Mouse (Mus musculus) CH12.LX (cell line): ENCODE measurements around the gene E030018B13Rik. TPM values are rescaled to one million over a fixed set of nuclear protein-coding genes. Genes with fewer than 3 reads are reported as not detected.

Experiments used
- DNase-seq: peaks from one replicate; pipeline ENCODE4 v3.0.0-alpha.2; 2013; ENCODE audit errors: extremely low read depth
- H3K27ac ChIP-seq: 2 replicates; pipeline ENCODE4 v1.5.1; 2012; ENCODE audit warnings: low read depth, mild to moderate bottlenecking, control low read depth, moderate library complexity; ENCODE audit not compliant: insufficient read depth
- H3K27me3 ChIP-seq: replicated peaks from 2 replicates; pipeline ENCODE3; 2012; ENCODE audit warnings: inconsistent platforms
- H3K36me3 ChIP-seq, 2 experiments: replicated peaks in 1 of 2; 2 replicates each; pipeline versions ENCODE3 to v1.6.1; 2012; ENCODE audit warnings: inconsistent platforms in 1 of 2, low read length in 1 of 2, mild to moderate bottlenecking in 1 of 2, mixed read lengths in 1 of 2, moderate library complexity in 1 of 2; ENCODE audit not compliant: control insufficient read depth in 1 of 2, insufficient read depth in 1 of 2
- H3K4me1 ChIP-seq, 2 experiments: 2 replicates each; pipeline ENCODE4 v1.6.1; 2012; ENCODE audit warnings: inconsistent platforms in 1 of 2, moderate library complexity in 1 of 2; ENCODE audit not compliant: insufficient read depth in 2 of 2, control insufficient read depth in 1 of 2
- H3K4me2 ChIP-seq: 2 replicates; pipeline ENCODE4 v1.6.1; 2012; ENCODE audit warnings: low read depth, mild to moderate bottlenecking, control low read depth; ENCODE audit not compliant: poor library complexity, insufficient read depth, severe bottlenecking
- H3K4me3 ChIP-seq, 3 experiments: fragments of 150-350 bp in 1 of 3; sonication (generic) in 1 of 3; replicated peaks in 1 of 3; 2 replicates each; pipeline versions ENCODE3 to v1.5.1; 2011 to 2012; ENCODE audit warnings: low read depth in 2 of 3, low read length in 2 of 3, mild to moderate bottlenecking in 2 of 3, moderate library complexity in 2 of 3, control low read depth in 1 of 3, improper control_type of control experiment in 1 of 3, inconsistent platforms in 1 of 3, mixed read lengths in 1 of 3; ENCODE audit not compliant: poor library complexity in 1 of 3
- H3K79me2 ChIP-seq: replicated peaks from 2 replicates; pipeline ENCODE4 v1.6.1; 2012; ENCODE audit warnings: mild to moderate bottlenecking, moderate library complexity; ENCODE audit not compliant: control insufficient read depth, poor library complexity, insufficient read depth, severe bottlenecking; ENCODE audit errors: extremely low read depth
- H3K9ac ChIP-seq: 2 replicates; pipeline ENCODE4 v1.6.1; 2012; ENCODE audit warnings: low read depth, mild to moderate bottlenecking, control low read depth, moderate library complexity; ENCODE audit not compliant: insufficient read depth
- H3K9me3 ChIP-seq: replicated peaks from 2 replicates; pipeline ENCODE3; 2012; ENCODE audit warnings: low read length, inconsistent platforms, mixed read lengths
- BHLHE40 ChIP-seq: IDR thresholded peaks from 2 replicates; pipeline ENCODE4 v1.6.1; 2011; ENCODE audit warnings: mild to moderate bottlenecking, low read depth, low read length, improper control_type of control experiment
- CHD1 ChIP-seq: IDR thresholded peaks from 2 replicates; pipeline ENCODE4 v1.6.1; 2012; ENCODE audit warnings: low read depth, low read length, improper control_type of control experiment, inconsistent platforms
- CHD2 ChIP-seq: IDR thresholded peaks from 2 replicates; pipeline ENCODE4 v1.6.1; 2011; ENCODE audit warnings: low read length, improper control_type of control experiment
- CTCF ChIP-seq, 2 experiments: IDR thresholded peaks in 1 of 2; conservative IDR thresholded peaks in 1 of 2; 2 replicates each; pipeline ENCODE4 v1.5.1; 2011 to 2012; ENCODE audit warnings: low read depth in 2 of 2, low read length in 2 of 2, improper control_type of control experiment in 1 of 2, inconsistent platforms in 1 of 2, mild to moderate bottlenecking in 1 of 2, moderate library complexity in 1 of 2
- ELF1 ChIP-seq: IDR thresholded peaks from 2 replicates; pipeline ENCODE4 v1.6.1; 2014; ENCODE audit warnings: low read depth, mild to moderate bottlenecking, inconsistent platforms, low read length, improper control_type of control experiment
- EP300 ChIP-seq: IDR thresholded peaks from 2 replicates; pipeline ENCODE4 v1.6.1; 2011; ENCODE audit warnings: low read length, improper control_type of control experiment
- ETS1 ChIP-seq: conservative IDR thresholded peaks from 2 replicates; pipeline ENCODE4 v1.6.1; 2012; ENCODE audit warnings: low read depth, mild to moderate bottlenecking, inconsistent platforms, low read length, improper control_type of control experiment, moderate library complexity
- GABPA ChIP-seq: IDR thresholded peaks from 2 replicates; pipeline ENCODE4 v1.6.1; 2012; ENCODE audit warnings: low read depth, low read length, improper control_type of control experiment, inconsistent platforms; ENCODE audit not compliant: insufficient replicate concordance
- HCFC1 ChIP-seq: IDR thresholded peaks from 2 replicates; pipeline ENCODE4 v1.6.1; 2012; ENCODE audit warnings: low read depth, mild to moderate bottlenecking, inconsistent platforms, low read length, improper control_type of control experiment
- IRF4 ChIP-seq: IDR thresholded peaks from 2 replicates; pipeline ENCODE4 v1.6.1; 2014; ENCODE audit warnings: low read depth, mild to moderate bottlenecking, inconsistent platforms, low read length, improper control_type of control experiment
- JUN ChIP-seq: IDR thresholded peaks from 2 replicates; pipeline ENCODE4 v1.6.1; 2011; ENCODE audit warnings: low read depth, mild to moderate bottlenecking, low read length, improper control_type of control experiment, moderate library complexity; ENCODE audit not compliant: insufficient read depth
- JUND ChIP-seq: conservative IDR thresholded peaks from 2 replicates; pipeline ENCODE4 v1.6.1; 2011; ENCODE audit warnings: low read depth, low read length, improper control_type of control experiment
- KAT2A ChIP-seq: IDR thresholded peaks from 2 replicates; pipeline ENCODE4 v1.6.1; 2012; ENCODE audit warnings: low read length, improper control_type of control experiment, inconsistent platforms; ENCODE audit not compliant: insufficient replicate concordance
- MAX ChIP-seq: IDR thresholded peaks from 2 replicates; pipeline ENCODE4 v1.6.1; 2011; ENCODE audit warnings: low read length, improper control_type of control experiment
- MAZ ChIP-seq: IDR thresholded peaks from 2 replicates; pipeline ENCODE4 v1.6.1; 2012; ENCODE audit warnings: low read depth, mild to moderate bottlenecking, inconsistent platforms, low read length, improper control_type of control experiment, moderate library complexity
- MEF2A ChIP-seq: IDR thresholded peaks from 2 replicates; pipeline ENCODE4 v1.6.1; 2014; ENCODE audit warnings: low read depth, mild to moderate bottlenecking, inconsistent platforms, low read length, improper control_type of control experiment, borderline replicate concordance
- MXI1 ChIP-seq: IDR thresholded peaks from 2 replicates; pipeline ENCODE4 v1.6.1; 2011; ENCODE audit warnings: mild to moderate bottlenecking, low read depth, low read length, improper control_type of control experiment
- MYC ChIP-seq: IDR thresholded peaks from 2 replicates; pipeline ENCODE4 v1.6.1; 2011; ENCODE audit warnings: low read depth, mild to moderate bottlenecking, improper control_type of control experiment, low read length
- NRF1 ChIP-seq: IDR thresholded peaks from 2 replicates; pipeline ENCODE4 v1.6.1; 2014; ENCODE audit warnings: low read depth, mild to moderate bottlenecking, inconsistent platforms, low read length, improper control_type of control experiment, moderate library complexity
- PAX5 ChIP-seq: IDR thresholded peaks from 2 replicates; pipeline ENCODE4 v1.6.1; 2012; ENCODE audit warnings: low read length, inconsistent platforms, mixed read lengths
- POLR2A ChIP-seq: IDR thresholded peaks from 2 replicates; pipeline ENCODE4 v1.6.1; 2011; ENCODE audit warnings: low read depth, mild to moderate bottlenecking, improper control_type of control experiment, low read length
- POLR2AphosphoS2 ChIP-seq: IDR thresholded peaks from 2 replicates; pipeline ENCODE4 v1.6.1; 2011; ENCODE audit warnings: low read depth, low read length, improper control_type of control experiment
- RAD21 ChIP-seq: IDR thresholded peaks from 2 replicates; pipeline ENCODE4 v1.6.1; 2011; ENCODE audit warnings: low read depth, mild to moderate bottlenecking, low read length, improper control_type of control experiment, moderate library complexity
- RCOR1 ChIP-seq: conservative IDR thresholded peaks from 2 replicates; pipeline ENCODE4 v1.6.1; 2012; ENCODE audit warnings: low read depth, mild to moderate bottlenecking, inconsistent platforms, low read length, improper control_type of control experiment
- SIN3A ChIP-seq: IDR thresholded peaks from 2 replicates; pipeline ENCODE4 v1.6.1; 2012; ENCODE audit warnings: low read length, improper control_type of control experiment, inconsistent platforms
- SMC3 ChIP-seq: IDR thresholded peaks from 2 replicates; pipeline ENCODE4 v1.6.1; 2011; ENCODE audit warnings: low read depth, low read length, improper control_type of control experiment
- TBP ChIP-seq: conservative IDR thresholded peaks from 2 replicates; pipeline ENCODE4 v1.6.1; 2011; ENCODE audit warnings: low read depth, low read length, improper control_type of control experiment
- TCF12 ChIP-seq: IDR thresholded peaks from 2 replicates; pipeline ENCODE4 v1.6.1; 2014; ENCODE audit warnings: low read depth, mild to moderate bottlenecking, inconsistent platforms, low read length, improper control_type of control experiment
- USF1 ChIP-seq: IDR thresholded peaks from 2 replicates; pipeline ENCODE4 v1.6.1; 2014; ENCODE audit warnings: low read depth, mild to moderate bottlenecking, inconsistent platforms, low read length, improper control_type of control experiment
- USF2 ChIP-seq: conservative IDR thresholded peaks from 2 replicates; pipeline ENCODE4 v1.6.1; 2011; ENCODE audit warnings: low read depth, low read length, improper control_type of control experiment
- ZKSCAN1 ChIP-seq: IDR thresholded peaks from 2 replicates; pipeline ENCODE4 v1.6.1; 2012; ENCODE audit warnings: low read depth, inconsistent platforms, low read length, improper control_type of control experiment, borderline replicate concordance
- ZMIZ1 ChIP-seq: IDR thresholded peaks from 2 replicates; pipeline ENCODE4 v1.6.1; 2012; ENCODE audit warnings: low read depth, mild to moderate bottlenecking, inconsistent platforms, low read length, improper control_type of control experiment
- ZNF384 ChIP-seq: IDR thresholded peaks from 2 replicates; pipeline ENCODE4 v1.6.1; 2012; ENCODE audit warnings: low read depth, low read length, improper control_type of control experiment, inconsistent platforms
- dilution Hi-C: fragments of 300-500 bp; cut with MboI; formaldehyde crosslinking; loops from 2 replicates; pipeline ENCODE4 v1.14.3; 2020; ENCODE audit warnings: low sequenced_read_pairs; ENCODE audit not compliant: extremely low pct_unique_long_range_greater_than_20kb, extremely low pct_ligation_motif_present
- in situ Hi-C: fragments of 300-500 bp; cut with MboI; formaldehyde crosslinking; loops from 3 replicates; pipeline ENCODE4 v1.14.3; 2019; ENCODE audit warnings: low sequenced_read_pairs, low pct_ligation_motif_present, low pct_unique_long_range_greater_than_20kb, mixed read lengths
- polyA plus RNA-seq: library from polyadenylated mRNA; unstranded; fragments of >175 nt; gene quantifications from 2 replicates; pipeline ENCODE4 v1.2.1, GENCODE M21; 2012; ENCODE audit warnings: low read depth; ENCODE audit not compliant: insufficient read length
- total RNA-seq, 2 experiments: library from RNA; depleted of rRNA; stranded (reverse); fragments of 300-350 nt in 1 of 2; fragments of >200 nt in 1 of 2; gene quantifications; 2 replicates each; pipeline ENCODE4 v1.2.3; 2012 to 2014

Gene E030018B13Rik
- total and polyA plus RNA-seq, 3 experiments = not detected

GRCm38 (mm10) chr7:63893729-63894128, 22.9 kb upstream of the E030018B13Rik start:
- Histone ChIP-seq H3K27ac (no peak overlapping the region), H3K4me1 (peaks cover 13 to 42% of the 10 kb centered on the region in 2 experiments), H3K27me3 (no peaks in the 10 kb centered on the region), H3K4me3 (no peak overlapping the region), H3K36me3 (peaks cover 6 to 30% of the 10 kb centered on the region in 2 experiments), H3K4me2 (no peak overlapping the region), H3K79me2 (no peaks in the 10 kb centered on the region; the same call in none of the 2 replicates), H3K9me3 (no peaks in the 10 kb centered on the region), H3K9ac (no peak overlapping the region)
- no peak for DNase-seq
- in situ Hi-C loops = no loop called here
- no peak for TF ChIP-seq ELF1
- TF ChIP-seq HCFC1 = no peak
- TF ChIP-seq PAX5 = no peak
- no peak for TF ChIP-seq ZKSCAN1
- dilution Hi-C loops = no loop called here

- Histone ChIP-seq H3K27ac (peak overlapping the region; percentile 56), H3K4me2 (peak overlapping the region; percentile 65), H3K79me2 (no peaks in the 10 kb centered on the region; the same call in none of the 2 replicates), H3K4me3 (no peak overlapping the region), H3K4me1 (peaks cover 13 to 39% of the 10 kb centered on the region in 2 experiments), H3K27me3 (no peaks in the 10 kb centered on the region), H3K36me3 (peaks cover 6 to 28% of the 10 kb centered on the region in 2 experiments), H3K9ac (no peak overlapping the region), H3K9me3 (no peaks in the 10 kb centered on the region)
- dilution Hi-C loops = no loop called here
- no peak for DNase-seq
- in situ Hi-C loops = no loop called here
- TF ChIP-seq CTCF (conservative IDR thresholded peaks at IDR 0.05 in 1 of 2, IDR thresholded peaks at IDR 0.05 in 1 of 2; ENCODE audit: low read depth in 2 of 2, low read length in 2 of 2) (peak in 1 of 2 experiments; percentile 57; a peak in 2 of 4 replicates), MAZ (no peak), TBP (no peak), HCFC1 (no peak), CHD2 (no peak), PAX5 (no peak), USF2 (no peak), RAD21 (peak; percentile 48), KAT2A (no peak), MXI1 (no peak), GABPA (no peak), ETS1 (no peak), USF1 (no peak), JUN (no peak), JUND (no peak), POLR2A (no peak), SIN3A (no peak), CHD1 (no peak), MYC (0 out of 2 replicates have a peak, but pooled peaks have one; percentile 41), POLR2AphosphoS2 (no peak), ZMIZ1 (no peak), EP300 (no peak), ZNF384 (no peak), SMC3 (no peak; the same call in 1 of the 2 replicates), NRF1 (no peak), ZKSCAN1 (no peak), MAX (no peak), MEF2A (no peak), IRF4 (no peak), ELF1 (no peak), RCOR1 (no peak), BHLHE40 (peak; percentile 36; the same call in 1 of the 2 replicates), TCF12 (no peak)
These were observed 22.0 kb upstream of the E030018B13Rik start for GRCm38 (mm10) chr7:63894662-63895061.
